Mouse (Mus musculus): Measurements from ENCODE around the gene Sh2b1. TPM values are rescaled to one million over a fixed set of nuclear protein-coding genes. Genes with fewer than 3 reads are reported as not detected.
A peak's percentile ranks its signal among the peaks of the same experiment; 100 is the strongest.

Sh2b1 gene
- 44.3 and 46.3 TPM in 2 replicates for polyA plus RNA-seq (2014; fragmentation: Nextera tagmentation; extraction: Ambion mirVana)

DNA sequence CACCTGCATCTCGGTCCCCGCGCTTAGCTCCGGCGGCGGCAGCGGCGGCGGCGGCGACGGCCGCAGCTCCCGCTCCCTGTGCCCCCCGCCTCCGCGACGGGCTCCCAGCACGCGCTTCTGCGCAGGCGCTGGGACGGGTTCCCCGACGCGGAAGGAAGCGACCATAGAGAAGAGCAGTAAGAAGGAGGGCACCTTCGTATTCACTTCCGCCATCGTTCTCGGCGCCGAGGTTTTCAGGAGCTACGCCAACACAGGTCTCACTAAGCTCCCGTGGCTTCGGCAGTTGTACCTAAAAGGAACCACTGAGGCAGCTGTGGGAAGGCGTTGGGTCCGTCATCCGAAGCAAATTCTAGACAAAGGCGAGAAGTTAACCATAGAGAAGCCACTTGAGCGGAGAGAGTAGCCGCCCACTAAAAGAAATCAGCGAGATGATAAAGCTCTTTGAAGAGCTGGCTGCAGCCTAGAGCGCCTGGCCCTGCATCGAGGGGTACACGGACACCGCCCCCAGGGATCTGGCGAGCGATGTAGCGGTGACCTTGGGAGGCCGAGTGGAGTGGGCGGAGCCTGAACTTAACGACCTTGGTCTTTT is at the start of gene Sh2b1:
Gene Sh2b1 (minus strand): TSS at position 432 of the 589 bp plus-strand sequence.
- DNase-seq (ENCODE audit: low spot score) (peak; percentile 97), ATAC-seq (ENCODE audit: low read depth) (peak; percentile 94)
- H3K9ac ChIP-seq (ENCODE audit: low read depth, low read length) = peak within 1 kb of the TSS; percentile 91
- H3K4me2 ChIP-seq (ENCODE audit: low read depth, low read length) = peak within 1 kb of the TSS; percentile 89
- peak within 1 kb of the TSS; percentile 65 for H3K4me3 ChIP-seq (ENCODE audit: low read depth, low read length)
- peaks cover 29% of the 10 kb centered on the region for H3K36me3 ChIP-seq (ENCODE audit: control insufficient read depth, insufficient read depth, low read length)
- WGBS = under 1% methylated on average over 33 of the region's 53 CpGs
- H3K27me3 ChIP-seq (replicated peaks; ENCODE audit: control insufficient read depth, insufficient read depth, low read length) = no peaks in the 10 kb centered on the region
- H3K4me1 ChIP-seq (ENCODE audit: control insufficient read depth, insufficient read depth, low read length) = peaks cover 10% of the 10 kb centered on the region
- H3K9me3 ChIP-seq (ENCODE audit: control insufficient read depth, low read length) = no peaks in the 10 kb centered on the region
- H3K27ac ChIP-seq (replicated peaks; ENCODE audit: low read depth, low read length) = peak within 1 kb of the TSS; percentile 94

DNA sequence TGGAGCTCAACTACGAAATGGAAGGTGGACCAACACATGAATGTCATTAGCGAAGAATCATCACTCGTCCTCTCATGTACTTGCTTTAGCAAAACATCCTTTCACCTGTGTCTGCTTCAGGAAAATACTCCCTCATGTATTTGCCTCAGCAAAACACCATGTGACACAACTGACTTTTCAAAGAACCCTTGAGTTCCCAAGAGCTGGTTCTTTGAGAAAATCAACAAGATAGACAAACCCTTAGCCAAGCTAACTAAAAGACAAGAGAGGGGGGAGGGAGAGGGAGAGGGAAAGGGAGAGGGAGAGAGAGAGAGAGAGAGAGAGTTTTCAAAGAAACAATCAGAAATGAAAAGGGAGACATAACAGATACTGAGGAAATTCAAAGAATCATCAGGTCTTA is 48.1 kb upstream of the Sh2b1 start:
- 78% methylated on average over 3 of the region's 3 CpGs for WGBS
- H3K9ac ChIP-seq (ENCODE audit: low read depth, low read length) = no peak overlapping the region

GRCm38 (mm10) chr7:126519513-126519912 is 44.3 kb upstream of the Sh2b1 start:
- DNase-seq (ENCODE audit: low spot score) = peak; percentile 18
- H3K27me3 ChIP-seq (replicated peaks; ENCODE audit: control insufficient read depth, insufficient read depth, low read length) = no peaks in the 10 kb centered on the region

More for the DNA sequence above, 48.1 kb upstream of the Sh2b1 start:
- DNase-seq (ENCODE audit: low spot score) (no peak), ATAC-seq (ENCODE audit: low read depth) (no peak)
- Histone ChIP-seq H3K27ac (replicated peaks; ENCODE audit: low read depth, low read length) (no peak overlapping the region), H3K27me3 (replicated peaks; ENCODE audit: control insufficient read depth, insufficient read depth, low read length) (no peaks in the 10 kb centered on the region), H3K4me3 (ENCODE audit: low read depth, low read length) (no peak overlapping the region), H3K4me1 (ENCODE audit: control insufficient read depth, insufficient read depth, low read length) (no peaks in the 10 kb centered on the region), H3K9me3 (ENCODE audit: control insufficient read depth, low read length) (no peaks in the 10 kb centered on the region), H3K4me2 (ENCODE audit: low read depth, low read length) (no peak overlapping the region), H3K36me3 (ENCODE audit: control insufficient read depth, insufficient read depth, low read length) (no peaks in the 10 kb centered on the region)

GRCm38 (mm10) chr7:126518261-126518941 is 43.2 kb upstream of the Sh2b1 start:
- Histone ChIP-seq H3K9me3 (ENCODE audit: control insufficient read depth, low read length) (no peaks in the 10 kb centered on the region), H3K4me2 (ENCODE audit: low read depth, low read length) (no peak overlapping the region), H3K4me1 (ENCODE audit: control insufficient read depth, insufficient read depth, low read length) (no peaks in the 10 kb centered on the region), H3K4me3 (ENCODE audit: low read depth, low read length) (no peak overlapping the region), H3K27me3 (replicated peaks; ENCODE audit: control insufficient read depth, insufficient read depth, low read length) (no peaks in the 10 kb centered on the region), H3K9ac (ENCODE audit: low read depth, low read length) (no peak overlapping the region), H3K27ac (replicated peaks; ENCODE audit: low read depth, low read length) (no peak overlapping the region), H3K36me3 (ENCODE audit: control insufficient read depth, insufficient read depth, low read length) (no peaks in the 10 kb centered on the region)
- no peak for ATAC-seq (ENCODE audit: low read depth)
- WGBS = 87% methylated on average over 5 of the region's 5 CpGs
- DNase-seq (ENCODE audit: low spot score) = no peak

More at GRCm38 (mm10) chr7:126519513-126519912, 44.3 kb upstream of the Sh2b1 start:
- Histone ChIP-seq H3K36me3 (ENCODE audit: control insufficient read depth, insufficient read depth, low read length) (no peaks in the 10 kb centered on the region), H3K4me2 (ENCODE audit: low read depth, low read length) (no peak overlapping the region), H3K9me3 (ENCODE audit: control insufficient read depth, low read length) (no peaks in the 10 kb centered on the region), H3K4me1 (ENCODE audit: control insufficient read depth, insufficient read depth, low read length) (no peaks in the 10 kb centered on the region), H3K9ac (ENCODE audit: low read depth, low read length) (no peak overlapping the region), H3K4me3 (ENCODE audit: low read depth, low read length) (no peak overlapping the region), H3K27ac (replicated peaks; ENCODE audit: low read depth, low read length) (no peak overlapping the region)
- ATAC-seq (ENCODE audit: low read depth) = no peak; the same call in 1 of the 2 replicates
- 62% methylated on average over 2 of the region's 2 CpGs for WGBS

GRCm38 (mm10) chr7:126511287-126511686 is 36.1 kb upstream of the Sh2b1 start:
- ATAC-seq (ENCODE audit: low read depth) (no peak), DNase-seq (ENCODE audit: low spot score) (no peak)
- Histone ChIP-seq H3K9ac (ENCODE audit: low read depth, low read length) (no peak overlapping the region), H3K4me1 (ENCODE audit: control insufficient read depth, insufficient read depth, low read length) (no peaks in the 10 kb centered on the region), H3K4me2 (ENCODE audit: low read depth, low read length) (no peak overlapping the region), H3K27me3 (replicated peaks; ENCODE audit: control insufficient read depth, insufficient read depth, low read length) (no peaks in the 10 kb centered on the region), H3K4me3 (ENCODE audit: low read depth, low read length) (no peak overlapping the region), H3K36me3 (ENCODE audit: control insufficient read depth, insufficient read depth, low read length) (no peaks in the 10 kb centered on the region), H3K27ac (replicated peaks; ENCODE audit: low read depth, low read length) (no peak overlapping the region), H3K9me3 (ENCODE audit: control insufficient read depth, low read length) (no peaks in the 10 kb centered on the region)
- WGBS = 86% methylated on average over 3 of the region's 3 CpGs

- Histone ChIP-seq H3K36me3 (ENCODE audit: control insufficient read depth, insufficient read depth, low read length) (no peaks in the 10 kb centered on the region), H3K4me2 (ENCODE audit: low read depth, low read length) (no peak overlapping the region), H3K27ac (replicated peaks; ENCODE audit: low read depth, low read length) (no peak overlapping the region), H3K4me3 (ENCODE audit: low read depth, low read length) (no peak overlapping the region), H3K27me3 (replicated peaks; ENCODE audit: control insufficient read depth, insufficient read depth, low read length) (no peaks in the 10 kb centered on the region), H3K9ac (ENCODE audit: low read depth, low read length) (no peak overlapping the region), H3K4me1 (ENCODE audit: control insufficient read depth, insufficient read depth, low read length) (peaks cover 6% of the 10 kb centered on the region; the same call in 1 of the 2 replicates), H3K9me3 (ENCODE audit: control insufficient read depth, low read length) (no peaks in the 10 kb centered on the region)
- DNase-seq (ENCODE audit: low spot score) (no peak), ATAC-seq (ENCODE audit: low read depth) (no peak)
- 82% methylated on average over 8 of the region's 8 CpGs for WGBS
Measured at GRCm38 (mm10) chr7:126507126-126507778, 32.0 kb upstream of the Sh2b1 start.

DNA sequence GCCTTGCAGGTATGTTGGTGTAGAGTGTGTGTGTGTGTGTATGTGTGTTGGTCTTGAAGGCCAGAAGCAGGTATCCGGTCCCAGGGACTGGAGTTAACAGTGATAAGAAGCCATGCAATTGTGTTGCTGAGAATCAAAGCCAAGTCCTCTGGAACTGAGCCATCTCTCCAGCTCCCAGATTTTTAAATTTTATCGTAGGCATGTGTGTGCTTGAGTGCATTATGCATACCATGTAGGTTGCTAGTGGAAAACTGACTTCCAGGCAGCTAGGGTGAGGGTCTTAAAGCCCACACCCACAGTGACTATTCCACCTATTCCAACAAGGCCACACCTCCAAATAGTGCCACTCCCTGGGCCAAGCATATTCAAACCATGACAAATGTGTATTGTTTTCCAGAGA is 29.7 kb upstream of the Sh2b1 start:
- WGBS = 75% methylated on average over 2 of the region's 2 CpGs
- Histone ChIP-seq H3K9me3 (ENCODE audit: control insufficient read depth, low read length) (no peaks in the 10 kb centered on the region), H3K4me3 (ENCODE audit: low read depth, low read length) (no peak overlapping the region), H3K27ac (replicated peaks; ENCODE audit: low read depth, low read length) (no peak overlapping the region), H3K27me3 (replicated peaks; ENCODE audit: control insufficient read depth, insufficient read depth, low read length) (no peaks in the 10 kb centered on the region), H3K4me2 (ENCODE audit: low read depth, low read length) (no peak overlapping the region), H3K36me3 (ENCODE audit: control insufficient read depth, insufficient read depth, low read length) (peaks cover 14% of the 10 kb centered on the region), H3K4me1 (ENCODE audit: control insufficient read depth, insufficient read depth, low read length) (peaks cover 6% of the 10 kb centered on the region; the same call in 1 of the 2 replicates), H3K9ac (ENCODE audit: low read depth, low read length) (no peak overlapping the region)
- no peak for DNase-seq (ENCODE audit: low spot score)
- no peak for ATAC-seq (ENCODE audit: low read depth)

GRCm38 (mm10) chr7:126503273-126503878 is 28.2 kb upstream of the Sh2b1 start, which contains the start of gene Atxn2l:
Gene Atxn2l (minus strand): TSS chr7:126503437.
- peaks cover 6% of the 10 kb centered on the region; the same call in 1 of the 2 replicates for H3K4me1 ChIP-seq (ENCODE audit: control insufficient read depth, insufficient read depth, low read length)
- under 1% methylated on average over 37 of the region's 72 CpGs for WGBS
- H3K36me3 ChIP-seq (ENCODE audit: control insufficient read depth, insufficient read depth, low read length) = peaks cover 29% of the 10 kb centered on the region
- H3K4me2 ChIP-seq (ENCODE audit: low read depth, low read length) = peak within 1 kb of the TSS; percentile 91
- no peaks in the 10 kb centered on the region for H3K27me3 ChIP-seq (replicated peaks; ENCODE audit: control insufficient read depth, insufficient read depth, low read length)
- H3K27ac ChIP-seq (replicated peaks; ENCODE audit: low read depth, low read length) = peak within 1 kb of the TSS; percentile 100
- peak; percentile 99 for DNase-seq (ENCODE audit: low spot score)
- peak; percentile 89 for ATAC-seq (ENCODE audit: low read depth)
- H3K4me3 ChIP-seq (ENCODE audit: low read depth, low read length) = peak within 1 kb of the TSS; percentile 95
- H3K9me3 ChIP-seq (ENCODE audit: control insufficient read depth, low read length) = no peaks in the 10 kb centered on the region
- H3K9ac ChIP-seq (ENCODE audit: low read depth, low read length) = peak within 1 kb of the TSS; percentile 100

All from embryonic facial prominence, embryonic 14.5 days (tissue).